8 mouse cellular contexts compared by ENCODE assay signal in genomic region chr2:31572915-31573635, GRCm38 (mm10). TPM values are rescaled to one million over a fixed set of nuclear protein-coding genes. Genes with fewer than 3 reads are reported as not detected.
DNase-seq lines count a peak whose midpoint lies in the region; ATAC-seq and TF ChIP-seq lines count a peak whose summit lies in the region.

No protein-coding gene starts in this region.

- H3K4me1 ChIP-seq in heart, embryonic 14.5 days (ENCODE audit: control insufficient read depth in 2 of 2, insufficient read depth in 2 of 2, low read length in 2 of 2) = peaks cover 7 to 10% of the 10 kb centered on the region in 2 experiments
- peaks cover 76% of the 10 kb centered on the region for H3K4me1 ChIP-seq in E14TG2a.4 (replicated peaks; ENCODE audit: low read depth, low read length)
- H3K4me1 ChIP-seq in hindbrain, embryonic 12.5 days = peaks cover 21% of the 10 kb centered on the region
- peaks cover 6% of the 10 kb centered on the region for H3K4me1 ChIP-seq in liver, embryonic 16.5 days (ENCODE audit: control insufficient read depth, low read depth, low read length)

- peak overlapping the region; percentile 99 for H3K9ac ChIP-seq in heart, embryonic 14.5 days (ENCODE audit: low read length)
- peak overlapping the region; percentile 98 for H3K9ac ChIP-seq in hindbrain, embryonic 12.5 days
- H3K9ac ChIP-seq in liver, embryonic 16.5 days (ENCODE audit: low read depth, low read length) = peak overlapping the region; percentile 88

- H3K36me3 ChIP-seq in heart, embryonic 14.5 days (ENCODE audit: control insufficient read depth, insufficient read depth, low read length) = peaks cover 11% of the 10 kb centered on the region
- peaks cover 39% of the 10 kb centered on the region for H3K36me3 ChIP-seq in E14TG2a.4 (ENCODE audit: insufficient read depth, low read length)
- H3K36me3 ChIP-seq in hindbrain, embryonic 12.5 days = peaks cover 10% of the 10 kb centered on the region; the same call in 1 of the 2 replicates
- 0 out of 2 replicates have a peak, but pooled peaks cover 2% of the 10 kb centered on the region for H3K36me3 ChIP-seq in liver, embryonic 16.5 days (ENCODE audit: control insufficient read depth, insufficient read depth)

- 4% methylated on average over 33 of the region's 41 CpGs for WGBS in heart, embryonic 14.5 days
- WGBS in hindbrain, embryonic 12.5 days = 4% methylated on average over 39 of the region's 41 CpGs
- 1% methylated on average over 41 of the region's 41 CpGs for WGBS in liver, embryonic 16.5 days (ENCODE audit: insufficient replicate concordance)

- no peak for TF ChIP-seq CTCF in E14TG2a.4 (conservative IDR thresholded peaks at IDR 0.05; ENCODE audit: low read length)

- intact Hi-C loops in heart, postnatal 25 days (cut with DNase I) = no loop called here

- peak overlapping the region; percentile 72 to 77 for H3K27ac ChIP-seq in heart, embryonic 14.5 days (replicated peaks in 1 of 2; ENCODE audit: control insufficient read depth in 1 of 2, insufficient read depth in 1 of 2, low read depth in 2 of 2, low read length in 2 of 2)
- H3K27ac ChIP-seq in hindbrain, embryonic 12.5 days = peak overlapping the region; percentile 90
- H3K27ac ChIP-seq in liver, embryonic 16.5 days (ENCODE audit: low read length) = peak overlapping the region; percentile 63

- DNase-seq in heart, postnatal 25 days (ENCODE audit: low spot score) = no peak
- DNase-seq in cerebellum, adult 9-10 months = peak; percentile 24
- peak; percentile 32 for DNase-seq in testis, postnatal 14 days (ENCODE audit: low spot score)
- DNase-seq in urinary bladder, postnatal 25 days (ENCODE audit: low spot score) = no peak

- no peaks in the 10 kb centered on the region for H3K27me3 ChIP-seq in heart, embryonic 14.5 days (ENCODE audit: control insufficient read depth, insufficient read depth, low read length)
- H3K27me3 ChIP-seq in E14TG2a.4 (ENCODE audit: insufficient read depth, low read length) = no peaks in the 10 kb centered on the region
- no peaks in the 10 kb centered on the region for H3K27me3 ChIP-seq in hindbrain, embryonic 12.5 days
- no peaks in the 10 kb centered on the region for H3K27me3 ChIP-seq in liver, embryonic 16.5 days (ENCODE audit: control insufficient read depth, insufficient read depth, low read depth, low read length)

- no peaks in the 10 kb centered on the region for H3K9me3 ChIP-seq in heart, embryonic 14.5 days (ENCODE audit: control insufficient read depth, low read length)
- peaks cover 10% of the 10 kb centered on the region for H3K9me3 ChIP-seq in E14TG2a.4 (ENCODE audit: low read length)
- H3K9me3 ChIP-seq in hindbrain, embryonic 12.5 days (replicated peaks) = no peaks in the 10 kb centered on the region
- H3K9me3 ChIP-seq in liver, embryonic 16.5 days (replicated peaks; ENCODE audit: control insufficient read depth, low read length) = no peaks in the 10 kb centered on the region

- ATAC-seq in heart, embryonic 14.5 days (ENCODE audit: insufficient number of reproducible peaks, insufficient read depth, low FRiP score, low read depth) = no peak; the same call in 1 of the 2 replicates
- peak; percentile 55; the same call in 1 of the 2 replicates for ATAC-seq in hindbrain, embryonic 12.5 days (ENCODE audit: low FRiP score)
- ATAC-seq in liver, embryonic 16.5 days (ENCODE audit: low read depth) = peak; percentile 20

- H3K4me3 ChIP-seq in heart, embryonic 14.5 days (ENCODE audit: control insufficient read depth in 1 of 2, insufficient read depth in 1 of 2, low read depth in 1 of 2, low read length in 2 of 2) = peak overlapping the region; percentile 89 to 96
- peak overlapping the region; percentile 98 for H3K4me3 ChIP-seq in E14TG2a.4 (replicated peaks; ENCODE audit: low read length)
- H3K4me3 ChIP-seq in hindbrain, embryonic 12.5 days = peak overlapping the region; percentile 100
- H3K4me3 ChIP-seq in liver, embryonic 16.5 days (ENCODE audit: low read depth, low read length) = peak overlapping the region; percentile 88

- H3K4me2 ChIP-seq in heart, embryonic 14.5 days (ENCODE audit: low read length) = peak overlapping the region; percentile 96
- H3K4me2 ChIP-seq in hindbrain, embryonic 12.5 days (replicated peaks) = peak overlapping the region; percentile 89
- H3K4me2 ChIP-seq in liver, embryonic 16.5 days (ENCODE audit: low read depth, low read length) = peak overlapping the region; percentile 75

RNA-seq across cellular contexts. Expression of gene Fubp3, which starts 0.6 kb away (rescaled TPM):
- 44.5 and 46.1 TPM in 2 replicates for polyA plus RNA-seq in heart, embryonic 14.5 days (2014; fragmentation: Nextera tagmentation; extraction: Ambion mirVana)
- total RNA-seq in heart, postnatal 25 days (2021) = 10 to 100 TPM; 13.1 to 17.0 TPM
- 86.0 and 96.8 TPM in 2 replicates for polyA plus RNA-seq in hindbrain, embryonic 12.5 days (2016; fragmentation: Nextera tagmentation; extraction: Ambion mirVana)
- polyA plus RNA-seq in liver, embryonic 16.5 days (2015; fragmentation: Nextera tagmentation; extraction: Ambion mirVana) = 15.1 and 19.5 TPM in 2 replicates

Comparison
In these comparisons a context has a peak if more than half of its experiments do, and no peak if none do; other contexts are left out.
1. DNase-seq: peak in cerebellum, adult 9-10 months (single experiment) and testis, postnatal 14 days (single experiment); none in heart, postnatal 25 days (single experiment) and urinary bladder, postnatal 25 days (single experiment).
2. Peak in every context shown above with its lines, with median percentiles within 50 percentile points of each other: H3K27ac ChIP-seq, H3K4me2 ChIP-seq, H3K4me3 ChIP-seq and H3K9ac ChIP-seq.